Mouse (Mus musculus): Measurements from ENCODE around the gene Cd2.

DNA sequence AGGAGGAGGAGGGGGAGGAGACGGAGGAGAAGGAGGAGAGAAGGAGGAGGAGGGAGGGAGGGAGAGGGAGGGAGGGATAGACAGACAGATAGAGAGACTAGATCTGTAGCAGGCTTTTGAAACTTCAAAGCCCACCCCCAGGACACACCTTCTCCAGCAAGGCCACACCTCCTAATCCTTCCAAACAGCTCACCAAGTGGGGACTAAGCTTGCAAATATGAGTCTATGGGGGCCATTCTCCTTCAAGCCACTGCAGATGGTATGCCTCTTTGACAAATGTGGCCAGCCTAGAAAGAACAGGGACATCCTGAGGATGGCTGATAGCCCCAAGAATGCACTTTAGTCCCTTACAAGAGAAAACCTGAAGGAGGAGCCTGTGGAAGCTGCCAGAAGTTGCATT, 15.6 kb downstream of the Cd2 start:
- TF ChIP-seq CTCF (IDR thresholded peaks at IDR 0.05; ENCODE audit: low read depth, low read length) (no peak), GATA1 (IDR thresholded peaks at IDR 0.05; ENCODE audit: borderline replicate concordance, low read length) (no peak), TAL1 (conservative IDR thresholded peaks at IDR 0.05; ENCODE audit: low read depth, low read length) (no peak), POLR2AphosphoS5 (IDR thresholded peaks at IDR 0.05; ENCODE audit: insufficient replicate concordance, low read depth, low read length) (no peak)

All from G1E (cell line).